In the genomic region with DNA sequence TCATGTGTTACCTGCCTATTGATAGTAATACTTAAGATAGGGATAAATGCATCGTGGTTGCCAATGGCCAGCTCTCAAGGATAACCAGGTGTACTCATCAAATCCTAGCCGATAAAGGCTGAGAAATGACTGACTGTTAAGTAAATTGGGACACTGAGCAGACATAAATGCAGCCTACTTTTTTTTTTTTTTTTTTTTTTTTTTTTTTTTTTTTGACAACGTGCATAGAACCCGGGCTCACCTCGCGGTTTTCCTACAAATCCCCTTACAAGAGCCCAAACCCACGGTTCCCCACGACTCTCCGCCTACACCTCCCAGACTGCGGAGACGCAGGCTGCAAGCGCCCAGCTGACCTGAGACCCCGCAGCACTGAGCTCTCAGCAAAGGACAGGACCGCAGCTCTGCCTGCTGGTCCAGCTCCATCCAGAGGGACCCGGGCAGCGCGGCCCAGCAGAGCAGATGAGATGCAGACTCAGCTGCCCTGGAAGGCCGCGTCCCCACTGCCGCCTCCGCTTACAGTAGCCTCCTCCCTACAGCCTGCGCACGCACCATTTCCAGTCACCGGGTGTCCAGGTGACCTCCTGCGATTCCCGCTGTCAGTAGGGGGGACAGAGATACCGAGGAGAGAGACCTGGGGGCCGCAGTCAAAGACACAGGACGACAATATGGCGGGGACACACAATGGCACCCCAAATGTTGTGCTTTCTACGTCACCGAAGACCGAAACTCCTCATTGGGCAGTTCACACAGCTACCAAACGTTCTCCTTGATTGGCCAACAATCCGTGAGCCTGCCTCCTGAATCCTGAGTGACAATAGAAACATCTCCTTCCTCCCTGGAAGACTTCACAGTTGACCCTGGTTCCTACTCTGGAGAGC, we compare ENCODE assay signal across 7 mouse cellular contexts. TPM values are rescaled to one million over a fixed set of nuclear protein-coding genes. Genes with fewer than 3 reads are reported as not detected.
A peak's percentile ranks its signal among the peaks of the same experiment; 100 is the strongest.
DNase-seq lines count a peak whose midpoint lies in the region; ATAC-seq lines count a peak whose summit lies in the region.

Gene Zfp799 (minus strand): TSS at position 722 of the 878 bp plus-strand sequence.

- no peaks in the 10 kb centered on the region for H3K27me3 ChIP-seq in embryonic facial prominence, embryonic 11.5 days (ENCODE audit: control insufficient read depth, insufficient read depth, low read length)
- no peaks in the 10 kb centered on the region for H3K27me3 ChIP-seq in limb, embryonic 10.5 days (ENCODE audit: low read depth, poor library complexity, severe bottlenecking)
- H3K27me3 ChIP-seq in midbrain, embryonic 13.5 days: no peaks in the 10 kb centered on the region

- peak; percentile 65 for DNase-seq in adrenal gland, postnatal 25 days
- peak; percentile 93 for DNase-seq in embryonic facial prominence, embryonic 11.5 days (ENCODE audit: low spot score)
- peak; percentile 79 for DNase-seq in kidney, adult 11 months
- DNase-seq in limb, embryonic 10.5 days (ENCODE audit: low spot score): peak; percentile 84
- peak; percentile 30 for DNase-seq in spleen, adult 12 weeks (ENCODE audit: low spot score)

- WGBS in embryonic facial prominence, embryonic 11.5 days: 1% methylated on average over 35 of the region's 35 CpGs
- WGBS in limb, embryonic 10.5 days: 2% methylated on average over 35 of the region's 35 CpGs
- whole genome bisulfite sequencing in midbrain, embryonic 13.5 days: 2% methylated on average over 35 of the region's 35 CpGs

- no peak within 1 kb of the TSS for H3K27ac ChIP-seq in embryonic facial prominence, embryonic 11.5 days (replicated peaks; ENCODE audit: low read depth, low read length)
- peak within 1 kb of the TSS; percentile 95 for H3K27ac ChIP-seq in limb, embryonic 10.5 days
- peak within 1 kb of the TSS; percentile 85 for H3K27ac ChIP-seq in midbrain, embryonic 13.5 days

- H3K4me1 ChIP-seq in embryonic facial prominence, embryonic 11.5 days (ENCODE audit: control insufficient read depth, insufficient read depth, low read length): no peaks in the 10 kb centered on the region
- peaks cover 6% of the 10 kb centered on the region; the same call in 1 of the 2 replicates for H3K4me1 ChIP-seq in limb, embryonic 10.5 days
- peaks cover 18% of the 10 kb centered on the region for H3K4me1 ChIP-seq in midbrain, embryonic 13.5 days (replicated peaks)

- no peaks in the 10 kb centered on the region for H3K9me3 ChIP-seq in embryonic facial prominence, embryonic 11.5 days (replicated peaks; ENCODE audit: control insufficient read depth, low read length)
- H3K9me3 ChIP-seq in limb, embryonic 10.5 days (replicated peaks): no peaks in the 10 kb centered on the region
- no peaks in the 10 kb centered on the region for H3K9me3 ChIP-seq in midbrain, embryonic 13.5 days

- H3K9ac ChIP-seq in embryonic facial prominence, embryonic 11.5 days (replicated peaks; ENCODE audit: low read length): peak within 1 kb of the TSS; percentile 97
- H3K9ac ChIP-seq in midbrain, embryonic 13.5 days (replicated peaks): peak within 1 kb of the TSS; percentile 97

- peak within 1 kb of the TSS; percentile 91 for H3K4me3 ChIP-seq in embryonic facial prominence, embryonic 11.5 days (ENCODE audit: low read depth, low read length)
- peak within 1 kb of the TSS; percentile 79 for H3K4me3 ChIP-seq in limb, embryonic 10.5 days
- H3K4me3 ChIP-seq in midbrain, embryonic 13.5 days (replicated peaks): peak within 1 kb of the TSS; percentile 76

- peak; percentile 96 for ATAC-seq in embryonic facial prominence, embryonic 11.5 days (replicated peaks; ENCODE audit: insufficient number of reproducible peaks, low FRiP score, low TSS enrichment, low read depth)
- ATAC-seq in granulocyte monocyte progenitor cell, adult 5-6 weeks (replicated peaks; ENCODE audit: poor library complexity, severe bottlenecking): peak; percentile 100
- peak; percentile 100 for ATAC-seq in midbrain, embryonic 13.5 days

- H3K36me3 ChIP-seq in embryonic facial prominence, embryonic 11.5 days (replicated peaks; ENCODE audit: control insufficient read depth, insufficient read depth, low read depth, low read length): no peaks in the 10 kb centered on the region
- peaks cover 26% of the 10 kb centered on the region for H3K36me3 ChIP-seq in limb, embryonic 10.5 days
- peaks cover 16% of the 10 kb centered on the region for H3K36me3 ChIP-seq in midbrain, embryonic 13.5 days

- H3K4me2 ChIP-seq in embryonic facial prominence, embryonic 11.5 days (ENCODE audit: low read depth, low read length): peak within 1 kb of the TSS; percentile 66
- peak within 1 kb of the TSS; percentile 85 for H3K4me2 ChIP-seq in midbrain, embryonic 13.5 days (replicated peaks)

RNA-seq across cellular contexts. Expression of gene Zfp799, which starts in this region (rescaled TPM):
- 11.5 and 17.4 TPM in 2 replicates for total RNA-seq in adrenal gland, postnatal 25 days (2021)
- 17.1 and 23.5 TPM in 2 replicates for polyA plus RNA-seq in embryonic facial prominence, embryonic 11.5 days (2014; fragmentation: Nextera tagmentation; extraction: Ambion mirVana)
- total RNA-seq in granulocyte monocyte progenitor cell, adult 5-6 weeks (2014; fragmentation: Nextera tagmentation): 10.1 and 18.5 TPM in 2 replicates
- 6.5 and 10.6 TPM in 2 replicates for total RNA-seq in granulocyte monocyte progenitor cell, adult 5-6 weeks (2017)
- polyA plus RNA-seq in limb, embryonic 10.5 days (2016; fragmentation: Nextera tagmentation; extraction: Ambion mirVana): 10.2 and 18.4 TPM in 2 replicates
- polyA plus RNA-seq in midbrain, embryonic 13.5 days (2015; fragmentation: Nextera tagmentation; extraction: Ambion mirVana): 21.5 and 24.2 TPM in 2 replicates

Comparison
In these comparisons a context has a peak if more than half of its experiments do, and no peak if none do; other contexts are left out.
1. DNase-seq: peak in every context shown above with its lines; median percentile 93 in embryonic facial prominence, embryonic 11.5 days; 84 in limb, embryonic 10.5 days; 79 in kidney, adult 11 months; 65 in adrenal gland, postnatal 25 days; 30 in spleen, adult 12 weeks.